Mouse (Mus musculus) large intestine, adult 2 months (tissue): ENCODE data around the gene Det1. TPM values are rescaled to one million over a fixed set of nuclear protein-coding genes. Genes with fewer than 3 reads are reported as not detected.

Source experiments
- DNase-seq: peaks from one replicate; pipeline ENCODE4 v3.0.0-alpha.2; 2012; ENCODE audit warnings: low read depth, low spot score
- WGBS: fragments of 180-500 bp; shearing (Covaris S2); methylation state at CpG from one replicate; pipeline ENCODE4 v1.1.7; 2018; 5-methylcytosine and 5-hydroxymethylcytosine counted together
- polyA plus RNA-seq: library from polyadenylated mRNA; depleted of rRNA; stranded (reverse); fragments of >200 nt; gene quantifications from 2 replicates; pipeline ENCODE4 v1.2.3, GENCODE M21; 2012

Det1 gene
- polyA plus RNA-seq, 1 experiment, result 11.9 TPM

DNA sequence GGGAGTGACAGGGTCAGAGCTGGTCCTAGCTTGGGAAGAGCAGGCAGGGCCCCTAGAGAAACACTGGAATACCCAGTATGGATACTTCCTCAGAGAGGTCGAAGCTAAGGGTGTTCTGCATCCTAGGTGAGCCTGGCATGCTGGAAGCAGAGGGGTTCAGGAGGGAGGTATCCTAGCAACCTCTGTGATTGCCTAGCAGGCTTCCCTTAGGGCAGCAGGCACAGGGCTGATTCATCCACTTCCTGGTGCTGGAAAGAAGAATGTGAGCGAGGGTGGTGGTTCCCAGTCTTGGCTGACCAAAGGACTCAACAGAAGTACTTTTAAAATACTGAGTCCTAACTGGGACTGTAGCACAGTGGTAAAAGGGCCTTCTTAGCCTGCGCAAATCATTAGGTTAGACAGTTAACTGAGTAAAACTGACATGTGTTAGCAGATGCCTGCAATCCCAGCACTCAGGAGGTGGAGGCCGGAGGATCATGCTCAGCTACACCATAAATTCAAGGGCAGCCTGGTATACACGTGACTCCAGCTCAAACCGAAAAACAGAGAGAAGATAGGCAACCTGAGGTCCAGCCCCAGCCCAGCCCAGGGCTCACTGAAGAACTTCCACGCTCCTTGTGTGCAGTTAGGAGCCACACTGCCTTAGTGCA lies 16.9 kb upstream of the Det1 start:
- DNase-seq, result no peak
- 32% methylated on average over 7 of the region's 7 CpGs for WGBS

GRCm38 (mm10) chr7:78855044-78855655 lies 8.1 kb upstream of the Det1 start:
- no peak for DNase-seq
- WGBS, result 71% methylated on average over 5 of the region's 5 CpGs

GRCm38 (mm10) chr7:78854051-78854450 lies 7.0 kb upstream of the Det1 start:
- WGBS, result 54% methylated on average over 4 of the region's 4 CpGs
- DNase-seq, result no peak

GRCm38 (mm10) chr7:78846066-78846716 lies 872 bp downstream of the Det1 start:
- DNase-seq, result no peak
- 24% methylated on average over 12 of the region's 12 CpGs for WGBS

- WGBS, result 73% methylated on average over 5 of the region's 5 CpGs
- no peak for DNase-seq
Measured at GRCm38 (mm10) chr7:78841601-78842000, 5.5 kb downstream of the Det1 start.

DNA sequence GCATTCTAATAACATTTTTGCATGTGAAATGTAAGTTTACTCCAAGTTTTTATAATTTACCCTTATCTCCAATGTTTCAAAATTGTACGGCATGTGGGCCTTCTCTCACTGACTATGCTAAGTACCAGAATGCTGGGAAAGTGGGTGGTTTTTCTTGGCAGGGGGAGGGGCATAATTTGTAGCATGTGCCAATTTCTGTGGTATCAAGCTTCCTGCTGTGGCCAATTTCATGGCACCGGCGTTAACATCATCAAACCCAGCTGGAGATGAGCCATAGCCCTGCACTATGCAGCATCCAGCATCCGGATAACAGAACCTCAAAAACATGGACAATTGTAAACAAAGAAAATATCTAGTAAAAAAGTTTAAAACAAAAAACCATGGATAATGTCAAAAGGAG lies 9.8 kb downstream of the Det1 start:
- no peak for DNase-seq
- WGBS, result 74% methylated on average over 4 of the region's 4 CpGs

GRCm38 (mm10) chr7:78835656-78836055 lies 11.4 kb downstream of the Det1 start:
- DNase-seq, result no peak
- 83% methylated on average over 4 of the region's 4 CpGs for WGBS

DNA sequence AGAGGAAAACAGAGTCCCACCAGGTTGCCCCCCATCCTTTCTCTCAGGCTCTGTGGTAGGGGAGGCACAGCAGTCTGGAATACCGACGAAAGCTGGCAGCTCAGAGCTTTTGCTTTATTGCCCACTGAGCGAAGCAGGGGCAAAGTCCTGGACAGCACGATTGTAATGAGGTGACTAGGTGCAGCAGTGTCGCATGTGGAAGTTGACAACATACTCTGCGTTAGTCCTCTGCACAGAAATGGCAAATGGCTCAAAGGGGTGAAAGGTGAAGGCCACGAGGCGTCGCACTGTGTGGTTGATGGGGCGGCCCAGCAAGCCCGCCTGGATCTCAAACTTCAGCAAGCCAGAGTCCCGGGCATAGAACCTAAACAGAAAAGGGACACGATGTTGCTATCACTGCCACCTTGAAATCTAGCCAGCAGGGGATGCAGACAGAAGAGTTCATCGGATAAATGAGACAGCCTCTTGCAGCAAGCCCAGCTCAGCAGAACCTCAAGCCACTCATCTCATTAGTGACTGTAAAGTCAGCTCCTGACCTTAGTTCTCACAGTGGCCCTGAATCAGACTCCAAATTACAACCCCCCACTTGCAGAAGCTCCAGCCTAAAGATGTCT lies 19.2 kb downstream of the Det1 start:
- 31% methylated on average over 14 of the region's 14 CpGs for WGBS
- DNase-seq, result peak; percentile 46

DNA sequence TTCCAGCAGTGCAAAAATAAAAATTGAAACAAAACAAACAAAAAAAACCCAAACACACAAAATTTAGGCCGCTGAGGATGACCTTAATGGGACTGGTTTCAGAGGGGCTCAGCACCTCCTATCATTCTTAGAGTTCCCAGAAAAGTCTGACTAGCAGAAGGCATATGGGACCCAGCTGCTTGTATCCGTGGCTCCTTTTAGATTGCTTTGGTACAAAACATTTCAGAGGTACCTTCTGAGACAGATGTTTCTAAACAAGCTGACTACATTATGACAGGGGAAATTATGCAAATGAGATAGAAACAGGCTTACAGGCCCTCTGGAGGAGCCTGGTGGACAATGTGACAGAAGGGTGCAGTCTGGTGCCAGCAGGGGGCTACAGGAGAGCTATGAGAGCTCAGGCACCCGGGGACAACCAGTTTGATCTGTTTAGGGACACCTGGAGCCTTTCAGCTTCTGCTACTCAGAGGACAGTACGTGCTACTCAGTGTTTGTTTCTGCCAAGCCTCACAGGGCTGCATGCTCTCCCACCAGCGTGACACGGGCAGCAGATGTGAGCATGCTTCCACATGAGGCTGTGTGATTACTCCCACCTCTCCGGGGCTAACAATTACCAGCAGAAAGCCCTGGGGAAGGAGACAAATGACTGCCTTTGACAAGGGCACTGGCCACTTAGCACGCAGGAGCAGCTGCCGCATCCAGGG lies 20.2 kb downstream of the Det1 start:
- WGBS, result 30% methylated on average over 9 of the region's 9 CpGs
- DNase-seq, result no peak

- 72% methylated on average over 12 of the region's 12 CpGs for WGBS
- no peak for DNase-seq
Measured at GRCm38 (mm10) chr7:78818336-78818735, 28.7 kb downstream of the Det1 start.

DNA sequence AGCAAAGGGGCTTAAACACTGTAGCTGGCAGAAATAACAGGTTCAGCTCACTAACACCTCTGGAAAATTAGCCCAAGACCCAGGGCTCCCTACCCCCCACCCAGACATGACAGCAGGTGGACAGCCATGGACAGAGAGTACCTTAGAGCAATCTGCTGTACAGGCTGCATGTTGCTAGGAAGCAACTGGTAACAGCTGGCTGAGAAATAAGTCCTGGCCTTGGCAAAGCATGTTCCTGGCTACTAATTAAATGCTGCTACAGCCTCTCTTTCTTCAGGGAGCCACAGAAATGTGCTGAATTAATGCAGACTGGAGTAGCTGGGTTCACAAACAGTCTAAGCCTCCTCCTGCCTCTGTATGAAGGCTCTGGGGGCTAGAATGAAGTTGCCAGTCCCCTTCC lies 32.3 kb downstream of the Det1 start:
- DNase-seq, result no peak

DNA sequence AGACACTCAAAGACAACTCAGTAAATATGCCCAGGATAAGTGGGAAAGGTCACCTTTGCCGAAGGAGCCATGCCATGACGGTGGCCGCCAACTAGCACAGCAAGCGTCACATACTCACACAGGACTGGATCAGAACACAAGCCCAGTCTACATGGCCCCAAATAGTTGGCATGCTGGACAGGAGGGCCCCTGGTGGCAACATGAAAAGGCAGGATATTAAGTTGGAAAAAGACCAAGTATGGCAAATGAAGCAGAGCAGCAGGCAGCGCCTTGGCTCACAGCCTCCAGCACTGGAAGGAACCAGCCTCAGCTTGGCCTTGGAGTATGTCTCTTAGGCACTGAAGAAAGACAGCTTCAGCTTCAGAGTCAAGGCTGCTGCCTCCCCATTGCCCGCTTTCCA lies 33.3 kb downstream of the Det1 start:
- WGBS, result 89% methylated on average over 6 of the region's 6 CpGs

GRCm38 (mm10) chr7:78807192-78807591 lies 39.9 kb downstream of the Det1 start:
- no peak for DNase-seq
- 68% methylated on average over 4 of the region's 4 CpGs for WGBS

More for the DNA sequence above, 33.3 kb downstream of the Det1 start:
- no peak for DNase-seq

- DNase-seq, result no peak
- whole genome bisulfite sequencing, result 23% methylated on average over 3 of the region's 3 CpGs
Measured at GRCm38 (mm10) chr7:78803841-78804240, 43.2 kb downstream of the Det1 start.

- WGBS, result 69% methylated on average over 9 of the region's 9 CpGs
- DNase-seq, result no peak
Measured at GRCm38 (mm10) chr7:78799730-78800496, 47.1 kb downstream of the Det1 start.

GRCm38 (mm10) chr7:78797843-78798455 lies 49.1 kb downstream of the Det1 start:
- DNase-seq, result no peak
- WGBS, result 64% methylated on average over 9 of the region's 9 CpGs

GRCm38 (mm10) chr7:78796624-78797023 lies 50.4 kb downstream of the Det1 start:
- DNase-seq, result no peak
- WGBS, result 80% methylated on average over 3 of the region's 3 CpGs

DNA sequence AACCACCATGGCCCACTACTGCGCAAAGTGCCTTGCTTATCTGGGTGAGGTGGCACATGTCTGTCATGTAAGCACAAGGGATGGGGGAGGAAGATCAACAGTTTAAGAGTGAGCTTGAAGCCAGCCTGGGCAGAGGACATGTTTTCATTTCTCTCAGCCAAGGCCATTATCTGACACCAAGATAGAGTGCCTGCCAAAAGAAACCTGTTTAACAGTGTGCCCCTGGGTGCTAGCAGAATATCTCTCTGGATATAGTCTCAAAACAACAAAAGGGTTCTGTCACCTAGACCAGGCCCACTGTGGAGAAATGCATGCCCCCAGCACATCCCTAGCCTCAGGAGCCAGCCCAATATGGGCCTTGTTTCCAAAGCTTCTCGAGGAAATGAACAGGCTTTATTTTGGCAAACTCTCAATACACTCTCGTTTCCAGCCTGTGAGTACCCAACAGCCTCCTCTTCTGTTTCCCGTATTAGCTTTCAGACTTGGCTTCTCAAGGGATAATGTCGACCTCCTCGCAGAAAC lies 52.4 kb downstream of the Det1 start:
- no peak for DNase-seq
- 46% methylated on average over 6 of the region's 6 CpGs for WGBS
